Mouse (Mus musculus) heart, postnatal 14 days (tissue): Measurements from ENCODE around the gene Xrra1. TPM values are rescaled to one million over a fixed set of nuclear protein-coding genes. Genes with fewer than 3 reads are reported as not detected.

Source experiments
- DNase-seq, 2 experiments: peaks; one replicate each; pipeline ENCODE4 v3.0.0; 2021 to 2022
- intact Hi-C: fragments of 180-260 bp; cut with DNase I; formaldehyde crosslinking; loops from one replicate; pipeline ENCODE4 v1.15.1; 2025
- total RNA-seq, 2 experiments: library from RNA; stranded (reverse); gene quantifications; 2 replicates each; pipeline ENCODE4 v1.2.3; 2021

Xrra1 gene
- total RNA-seq, 2 experiments from 2014 or later: 1.1 TPM; not detected in 1

DNA sequence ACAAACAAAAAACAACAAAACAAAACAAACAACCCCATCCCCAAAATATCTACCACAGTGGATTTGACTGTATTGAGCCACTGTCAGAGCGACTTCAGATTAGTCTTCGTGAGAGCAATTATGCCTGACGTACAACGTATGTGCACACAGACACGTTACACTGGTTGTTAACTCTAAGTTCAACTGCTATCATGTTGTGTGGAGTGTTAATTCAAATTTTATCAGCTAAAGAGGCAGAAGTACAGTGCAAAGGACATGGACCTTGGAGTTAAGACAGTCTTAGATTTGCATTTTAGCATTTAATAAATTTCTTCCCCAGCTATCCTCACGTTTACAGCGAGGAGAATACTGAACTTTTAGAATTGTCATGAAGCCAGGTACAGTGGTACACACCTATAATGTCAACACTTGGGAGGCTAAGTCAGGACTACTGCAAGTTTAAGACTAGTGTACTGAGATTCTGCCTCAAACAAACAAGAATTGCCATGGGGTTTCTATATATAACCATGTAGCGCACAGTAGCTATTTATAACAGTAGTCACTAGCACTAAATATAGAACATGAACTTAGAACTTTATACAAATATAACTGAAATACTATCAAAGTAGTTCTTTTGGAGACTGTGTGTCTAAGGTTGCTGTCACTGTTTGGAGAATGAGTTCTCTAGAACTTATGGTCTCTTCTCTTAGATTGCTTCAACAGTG is 13.2 kb upstream of the Xrra1 start:
- DNase-seq: no peak

DNA sequence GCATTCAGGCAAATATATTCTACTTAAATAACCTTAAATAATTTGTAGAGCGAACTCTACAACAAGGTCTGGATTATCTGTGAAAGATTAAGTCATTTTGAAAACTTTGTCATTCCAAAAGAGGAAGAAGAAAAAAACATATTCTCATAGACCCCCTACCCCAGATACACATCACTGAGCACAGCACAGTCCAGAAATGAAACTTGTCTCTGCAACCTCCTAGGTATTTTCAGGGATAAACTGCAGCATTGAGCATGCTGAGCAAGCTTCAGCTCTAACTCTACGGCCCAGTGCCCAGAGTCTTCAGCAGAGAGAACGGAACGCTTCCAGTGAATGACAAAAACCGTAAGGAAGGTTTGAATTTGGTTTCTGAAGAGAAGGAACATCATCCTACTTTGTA is 8.4 kb upstream of the Xrra1 start:
- intact Hi-C loops: no loop called here

More for the DNA sequence above, 13.2 kb upstream of the Xrra1 start:
- intact Hi-C loops: no loop called here

DNA sequence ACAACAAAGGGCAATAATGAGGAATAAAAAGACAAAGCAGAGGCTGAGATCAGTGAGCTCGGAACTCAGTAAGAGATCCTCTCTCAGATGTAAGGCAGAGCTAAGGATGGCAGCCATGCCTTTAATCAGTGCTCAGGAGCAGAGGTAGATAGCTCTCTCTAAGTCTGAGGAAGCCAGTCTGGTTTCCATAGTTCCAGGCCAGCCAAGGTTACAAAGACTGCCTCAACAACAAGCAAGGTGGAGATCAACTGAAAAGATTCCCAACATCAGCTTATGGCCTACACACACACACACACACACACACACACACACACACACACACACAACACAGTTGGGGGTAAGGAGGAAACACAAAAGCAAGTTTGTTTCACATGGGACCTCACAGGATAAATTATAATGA is 7.8 kb upstream of the Xrra1 start:
- DNase-seq: no peak
- intact Hi-C loops: no loop called here

More for the DNA sequence above, 8.4 kb upstream of the Xrra1 start:
- DNase-seq: no peak

DNA sequence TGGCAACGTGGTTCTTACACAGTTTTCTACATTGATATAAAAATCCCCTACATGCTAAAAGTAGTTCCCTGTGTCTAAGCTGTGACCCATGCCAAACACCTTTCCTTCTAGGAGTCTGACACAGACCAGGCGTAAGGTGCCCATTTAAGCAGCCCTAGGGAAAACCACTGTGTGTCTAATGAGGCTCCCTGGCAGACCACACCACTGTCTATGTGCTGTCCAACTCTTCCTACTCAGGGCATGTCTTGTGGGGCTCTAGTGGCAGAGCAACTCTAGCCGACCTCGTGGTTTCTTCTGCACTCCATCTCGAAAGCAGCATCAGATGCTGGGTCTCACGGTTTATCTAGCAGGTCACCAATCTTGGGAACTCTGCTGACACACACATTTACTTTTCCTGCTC is 7.3 kb upstream of the Xrra1 start:
- no peak for DNase-seq
- intact Hi-C loops: no loop called here

DNA sequence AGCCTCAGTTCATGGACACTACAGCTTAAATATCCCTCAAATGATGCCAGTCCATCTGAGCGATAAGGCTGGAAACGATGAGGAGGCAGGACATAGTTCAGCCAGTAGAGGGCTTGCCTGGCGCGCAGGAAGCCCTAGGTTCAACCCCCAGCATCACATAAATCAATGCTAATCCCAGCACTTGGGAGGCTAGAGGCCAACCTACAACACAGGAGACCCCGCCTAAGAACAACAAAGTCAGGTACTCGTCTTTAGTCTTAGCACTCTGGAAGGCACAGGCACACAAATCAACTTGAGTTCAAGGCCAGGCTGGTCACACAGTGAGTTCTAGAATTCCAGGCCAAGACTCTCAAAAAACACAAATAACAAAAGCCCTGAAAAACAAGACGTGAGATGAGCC is 5.6 kb upstream of the Xrra1 start:
- intact Hi-C loops: no loop called here

DNA sequence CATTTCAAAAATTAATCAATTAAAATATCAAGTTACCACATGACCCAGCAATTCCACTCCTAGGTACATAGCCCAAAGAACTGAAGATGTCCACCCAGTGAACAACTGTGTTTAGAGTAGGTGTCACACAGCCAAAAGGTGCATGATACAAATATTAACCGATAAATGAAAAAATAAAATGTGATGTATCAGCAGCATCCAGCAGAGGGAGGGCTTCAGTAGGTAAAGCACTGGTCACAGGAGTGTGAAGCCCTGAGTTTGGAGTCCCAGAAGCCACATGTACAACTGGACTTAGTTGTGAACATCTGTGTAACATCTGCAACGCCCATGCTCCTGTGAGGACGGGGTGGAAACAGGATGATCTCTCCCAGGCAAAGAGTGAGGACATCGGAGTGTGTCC is 4.6 kb upstream of the Xrra1 start:
- intact Hi-C loops: no loop called here
- DNase-seq: no peak

More for the DNA sequence above, 5.6 kb upstream of the Xrra1 start:
- no peak for DNase-seq

DNA sequence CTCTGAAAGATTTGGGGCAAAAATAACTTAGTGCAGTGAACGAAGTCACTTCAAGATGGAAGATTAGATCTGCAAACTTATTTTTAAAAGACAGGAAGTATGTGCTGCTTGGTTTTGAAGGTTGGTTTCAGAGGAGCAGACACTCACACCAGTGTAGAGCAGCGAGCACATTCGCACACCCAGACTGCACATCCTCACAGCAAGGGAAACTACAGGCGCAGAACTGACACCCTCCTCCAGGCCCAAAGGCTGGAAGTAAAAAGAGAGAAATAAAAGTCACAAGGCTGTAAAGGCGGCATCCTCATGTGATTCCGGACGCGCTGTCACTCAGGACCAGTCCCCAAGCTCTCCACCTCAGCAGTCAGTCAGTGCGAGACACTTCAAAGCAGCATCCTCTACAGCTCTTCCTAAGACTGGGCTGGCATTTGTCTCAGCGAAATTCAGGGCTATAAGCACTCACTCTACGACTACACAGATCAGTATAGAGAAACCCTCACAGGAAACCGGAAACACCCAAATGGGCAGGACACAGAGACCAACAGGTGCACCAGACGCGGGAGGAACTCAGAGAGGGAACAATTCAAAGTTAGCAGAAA is 2.6 kb upstream of the Xrra1 start:
- no peak for DNase-seq
- intact Hi-C loops: no loop called here

DNA sequence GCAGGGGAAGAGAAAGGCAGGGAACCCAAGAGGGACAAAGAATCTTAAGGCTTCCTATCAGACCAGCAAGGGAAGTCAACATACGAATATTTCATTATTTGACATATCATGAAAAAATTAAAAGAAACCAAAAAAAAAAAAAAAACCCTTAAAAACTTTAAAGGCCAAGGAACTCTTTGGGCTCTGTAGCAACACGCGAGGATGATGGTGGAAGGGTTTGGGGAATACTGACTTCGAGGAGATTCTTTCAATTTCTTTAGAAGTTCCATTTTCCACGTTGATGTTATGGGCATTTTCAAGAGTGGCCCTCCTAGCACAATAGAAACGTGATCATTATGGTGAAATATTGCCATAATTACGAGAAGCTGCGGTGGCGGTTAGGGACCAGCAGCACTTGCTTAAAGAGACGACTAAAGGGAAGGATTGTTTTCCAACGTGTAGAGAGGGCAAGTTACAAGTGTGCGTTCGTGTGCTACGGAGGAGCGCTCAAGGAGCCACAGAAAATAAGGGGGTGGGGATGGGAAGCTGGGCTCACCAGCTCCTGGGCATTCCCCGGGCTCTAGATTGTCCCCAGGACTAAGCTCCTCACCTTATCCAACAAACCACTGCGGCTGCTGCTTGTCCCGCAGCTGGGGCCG is 622 bp upstream of the Xrra1 start:
- intact Hi-C loops: no loop called here
- no peak for DNase-seq

DNA sequence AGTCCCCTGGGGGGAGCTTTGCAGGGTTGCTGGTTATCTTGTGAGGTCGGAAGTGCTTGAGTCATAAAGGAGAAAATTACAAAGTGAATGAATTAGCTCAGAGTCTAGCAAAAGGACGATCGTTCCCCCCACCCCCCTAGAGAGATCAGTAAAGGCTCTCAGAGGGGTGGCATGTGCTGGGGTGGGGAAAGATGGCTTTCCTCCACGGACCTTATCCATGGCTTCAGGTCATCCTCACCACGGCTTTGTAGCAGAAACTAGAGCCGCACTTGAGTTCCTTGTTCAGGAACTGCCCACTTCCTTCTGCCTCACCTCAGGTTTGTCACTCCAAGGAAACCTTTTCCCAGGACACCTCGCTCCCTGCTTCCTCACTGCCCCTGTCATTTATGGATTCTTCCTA is 4.4 kb downstream of the Xrra1 start, which contains the start of gene Spcs2:
Gene Spcs2 (minus strand): TSS at position 101 of the 400 bp plus-strand sequence.
- intact Hi-C loops: loop anchor here (5.0 kb wide), 1 partner anchor 36 kb away; the partner anchor contains the start of gene Neu3
- no peak for DNase-seq

DNA sequence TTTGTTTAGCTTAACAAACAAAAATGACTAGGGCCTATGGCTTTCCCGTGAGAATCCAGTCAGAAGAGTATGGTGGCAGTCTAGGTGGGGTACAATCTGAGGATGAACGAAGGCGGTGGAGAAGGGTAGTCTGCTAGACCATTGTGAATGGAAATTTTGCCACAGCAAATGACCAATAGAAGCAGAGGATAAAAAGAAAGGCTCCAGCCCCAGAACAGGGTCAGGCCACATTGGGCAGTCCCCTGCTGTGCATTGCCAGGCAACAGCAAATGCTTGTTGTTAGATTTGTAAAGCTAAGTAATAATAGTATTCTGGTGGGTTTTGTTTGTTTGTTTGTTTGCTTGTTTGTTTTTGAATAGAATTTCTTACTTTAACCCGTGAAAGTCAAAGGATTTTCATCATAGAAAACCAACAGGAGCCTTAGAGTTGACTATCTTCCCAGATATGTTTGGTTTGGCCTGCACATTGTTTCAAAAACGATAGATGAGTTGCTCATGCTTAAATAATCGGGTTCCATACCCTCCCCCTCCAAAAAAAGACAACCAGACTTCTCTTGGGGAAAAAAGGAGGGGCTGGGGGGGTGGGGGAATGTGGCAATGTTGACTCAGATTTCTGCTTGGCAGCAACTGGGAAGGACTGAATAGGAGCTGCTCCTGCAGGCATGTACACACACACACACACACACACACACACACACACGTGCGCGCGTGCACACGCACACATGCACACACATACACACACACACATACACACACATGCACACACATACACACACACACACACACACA is 5.5 kb downstream of the Xrra1 start:
- intact Hi-C loops: loop anchor here (5.0 kb wide), 1 partner anchor 37 kb away; the partner anchor contains the start of gene Neu3
- DNase-seq: no peak

DNA sequence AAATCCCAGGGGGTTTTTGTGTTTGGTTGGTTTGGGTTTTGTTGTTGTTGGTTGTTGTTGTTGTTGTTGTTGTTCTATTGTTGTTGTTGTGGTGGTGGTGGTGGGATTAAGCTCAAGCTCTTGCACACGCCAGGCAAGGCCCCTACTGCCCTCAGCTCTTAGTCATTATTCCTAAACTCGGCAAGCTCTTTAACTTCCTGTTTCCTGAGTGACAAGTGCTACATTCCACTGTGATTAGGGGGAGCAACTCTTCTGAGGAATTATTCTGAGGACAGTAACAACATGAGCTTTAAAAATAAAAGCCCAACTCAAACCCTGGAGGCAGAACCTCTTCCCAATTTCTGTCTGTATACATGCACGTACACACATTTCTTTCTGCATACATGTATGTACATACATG is 6.3 kb downstream of the Xrra1 start:
- no peak for DNase-seq

DNA sequence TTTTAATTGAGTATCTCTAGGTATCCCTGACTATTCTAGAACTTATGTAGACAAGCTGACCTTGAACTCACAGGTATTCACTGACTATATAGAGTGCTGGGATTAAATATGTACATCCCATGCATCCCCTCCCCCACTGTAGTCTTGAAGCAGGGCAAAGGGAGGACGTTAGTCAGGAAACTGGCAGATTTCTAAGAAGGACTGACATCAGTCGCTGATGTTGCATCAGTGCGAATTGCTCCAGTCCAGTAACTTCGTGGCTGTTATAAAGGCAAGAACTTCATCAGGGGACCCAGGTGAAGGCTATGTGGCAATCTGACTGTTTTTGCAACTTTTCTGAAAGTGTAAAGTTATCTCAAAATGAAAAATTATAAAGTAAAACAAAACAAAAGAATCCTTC is 10.4 kb downstream of the Xrra1 start:
- no peak for DNase-seq
- intact Hi-C loops: no loop called here

More for the DNA sequence above, 6.3 kb downstream of the Xrra1 start:
- intact Hi-C loops: no loop called here

DNA sequence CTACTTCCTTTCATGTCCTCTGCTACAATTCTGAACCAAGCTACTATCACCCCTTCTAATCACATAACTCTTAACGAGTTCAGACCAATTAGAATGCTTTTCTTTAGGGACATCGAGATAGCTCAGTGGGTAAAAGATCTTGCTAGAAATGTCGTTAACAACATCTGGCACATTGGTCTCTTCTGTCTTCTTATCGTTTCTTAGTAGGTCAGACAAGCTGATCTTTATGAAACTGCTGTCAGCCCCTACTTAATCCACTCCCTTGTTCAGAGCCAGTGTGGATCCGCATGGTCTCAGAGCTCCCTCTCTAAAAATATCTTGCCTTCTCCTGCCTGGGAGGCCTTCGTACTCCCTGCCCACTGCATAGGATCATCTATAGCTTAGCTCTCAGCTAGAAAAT is 15.0 kb downstream of the Xrra1 start:
- DNase-seq: no peak
- intact Hi-C loops: loop anchor here (10.0 kb wide), 2 partner anchors 219 to 369 kb away; no protein-coding TSS in a partner anchor

DNA sequence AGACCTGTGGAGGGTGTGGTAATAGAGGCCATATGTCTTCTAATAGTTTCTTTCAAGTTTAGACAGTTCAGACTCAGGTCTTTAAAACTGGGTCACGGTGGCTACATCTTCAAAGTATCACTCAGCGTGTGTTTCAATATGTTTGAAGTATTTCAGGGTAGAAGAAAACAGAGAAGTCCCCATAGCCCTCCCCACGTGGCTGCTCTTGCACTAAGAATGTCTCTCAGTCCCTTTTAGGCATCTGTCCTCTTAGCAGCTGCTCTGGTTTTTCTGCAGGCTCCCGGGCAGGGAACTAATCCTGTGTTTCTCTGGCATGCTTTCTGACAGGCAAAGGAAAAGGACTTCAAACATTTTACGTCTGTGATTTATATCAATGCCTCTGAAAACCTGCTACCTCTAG is 17.0 kb downstream of the Xrra1 start:
- intact Hi-C loops: loop anchor here (1.0 to 10.0 kb wide), 5 partner anchors 63 to 371 kb away; no protein-coding TSS in a partner anchor
- DNase-seq: no peak

DNA sequence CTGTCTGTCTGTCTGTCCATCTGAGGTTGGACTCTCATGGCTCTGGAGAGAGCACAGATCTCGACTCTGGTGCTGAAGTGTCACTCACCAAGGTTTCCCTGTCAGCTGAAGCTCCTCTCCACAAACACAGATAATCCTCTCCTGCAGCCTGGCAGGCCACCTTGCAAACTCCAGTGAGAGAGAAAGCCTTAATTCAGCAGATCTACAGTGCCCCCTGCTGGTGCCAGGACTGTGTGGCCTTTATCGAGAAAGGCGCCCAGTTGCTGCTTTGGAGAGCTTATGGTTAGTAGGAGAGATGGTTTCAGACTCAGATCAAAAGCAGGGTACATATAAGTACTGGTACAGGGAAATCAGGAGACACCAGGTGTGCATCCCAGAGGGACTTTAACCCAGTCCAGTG is 17.4 kb downstream of the Xrra1 start:
- intact Hi-C loops: loop anchor here (1.0 to 10.0 kb wide), 5 partner anchors 63 to 372 kb away; no protein-coding TSS in a partner anchor

DNA sequence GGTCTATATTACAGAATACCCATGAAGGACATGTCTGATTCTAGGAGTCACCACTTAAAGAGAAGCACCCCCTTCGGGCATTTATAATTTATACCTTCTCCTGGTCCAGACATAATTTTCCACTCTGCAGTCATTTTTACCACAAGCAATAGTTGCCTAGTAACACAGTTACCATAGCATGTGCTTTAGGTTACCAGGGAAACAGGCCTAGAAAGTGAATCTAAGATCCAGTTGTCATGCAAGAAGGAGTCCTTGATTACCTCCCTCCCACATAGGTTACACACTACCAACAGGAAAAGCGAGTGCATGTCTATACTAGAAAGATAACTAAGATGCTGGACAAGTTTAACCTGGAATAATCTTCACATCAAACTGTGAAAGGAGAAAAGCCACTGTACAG is 19.3 kb downstream of the Xrra1 start:
- DNase-seq: no peak
- intact Hi-C loops: loop anchor here (5.0 to 10.0 kb wide), 3 partner anchors 81 to 373 kb away; no protein-coding TSS in a partner anchor

More for the DNA sequence above, 17.4 kb downstream of the Xrra1 start:
- peak; percentile 82 to 90 for DNase-seq

DNA sequence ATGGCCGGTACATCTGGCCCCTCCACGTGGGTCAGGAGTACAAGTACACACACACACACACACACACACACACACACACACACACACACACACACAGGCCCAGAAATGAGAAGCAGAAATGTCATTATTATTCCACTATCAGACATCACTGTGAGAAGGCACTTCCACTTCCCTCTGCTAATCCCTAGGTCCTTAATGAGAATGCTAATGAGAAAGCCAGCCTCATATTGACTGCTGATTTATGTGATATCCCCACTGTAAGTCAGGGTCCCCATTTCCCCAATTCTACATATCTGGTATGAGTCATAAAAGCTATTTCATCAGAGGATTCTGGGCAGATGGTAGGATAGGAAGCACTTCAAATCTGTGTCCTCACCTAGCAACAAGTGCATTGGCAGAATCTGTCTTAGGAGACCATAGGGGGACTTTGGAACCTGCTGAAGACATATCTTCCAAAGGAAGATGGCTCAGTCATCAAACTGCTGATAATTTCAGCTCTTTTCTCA is 28.4 kb downstream of the Xrra1 start:
- intact Hi-C loops: no loop called here
- DNase-seq: no peak

DNA sequence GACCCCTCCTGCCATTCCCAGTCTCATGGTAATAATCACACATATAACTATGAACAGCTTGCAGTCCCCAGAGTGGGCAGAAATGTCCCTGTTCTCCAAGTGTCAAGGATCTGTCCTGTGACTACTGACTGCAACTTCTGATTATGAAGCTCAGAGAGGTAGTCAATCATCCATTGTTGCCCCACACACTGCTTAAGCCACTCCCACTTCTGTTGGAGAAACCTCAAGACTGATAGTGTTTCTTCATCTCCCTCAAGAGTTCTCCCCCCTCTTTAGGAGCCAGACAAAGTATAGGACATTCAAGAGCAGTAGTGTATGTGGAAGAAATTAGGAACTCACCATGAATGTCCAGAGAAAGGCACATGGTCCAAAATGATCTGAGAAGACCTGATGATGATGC is 28.8 kb downstream of the Xrra1 start:
- intact Hi-C loops: no loop called here
- DNase-seq: no peak

DNA sequence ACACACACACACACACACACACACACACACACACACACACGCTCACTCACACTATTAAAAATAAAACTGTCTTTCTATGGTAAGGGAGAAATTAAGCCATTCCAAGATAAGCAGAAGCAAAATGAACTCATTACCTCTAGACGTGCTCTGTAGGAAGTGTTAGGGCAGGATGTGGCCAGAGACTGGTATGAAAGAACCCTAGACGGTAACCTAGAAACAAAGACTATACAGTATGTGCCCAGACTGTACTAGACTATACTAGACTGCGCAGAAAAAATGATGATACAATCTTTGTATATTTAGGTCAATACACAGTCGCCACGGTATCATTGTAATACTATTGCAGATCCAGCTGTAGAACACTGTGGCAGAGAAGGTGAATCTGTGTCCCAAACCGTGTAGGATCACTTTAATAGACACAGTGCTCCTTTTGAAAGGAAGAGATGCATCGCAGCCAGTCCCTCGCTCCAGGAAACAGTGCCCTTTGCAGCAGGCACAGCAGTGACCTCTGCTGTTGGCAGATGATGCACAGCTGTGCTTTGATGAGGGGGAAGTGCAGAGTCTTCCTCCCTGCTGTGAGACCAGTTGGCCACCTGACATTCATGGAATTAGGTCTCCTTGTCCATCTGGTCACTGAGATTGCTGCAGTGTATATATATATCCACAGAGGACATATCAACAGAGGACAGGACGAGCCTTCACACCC is 30.4 kb downstream of the Xrra1 start:
- DNase-seq: no peak
- intact Hi-C loops: no loop called here
